1 mouse cellular context compared by ENCODE assay signal in the genomic region with DNA sequence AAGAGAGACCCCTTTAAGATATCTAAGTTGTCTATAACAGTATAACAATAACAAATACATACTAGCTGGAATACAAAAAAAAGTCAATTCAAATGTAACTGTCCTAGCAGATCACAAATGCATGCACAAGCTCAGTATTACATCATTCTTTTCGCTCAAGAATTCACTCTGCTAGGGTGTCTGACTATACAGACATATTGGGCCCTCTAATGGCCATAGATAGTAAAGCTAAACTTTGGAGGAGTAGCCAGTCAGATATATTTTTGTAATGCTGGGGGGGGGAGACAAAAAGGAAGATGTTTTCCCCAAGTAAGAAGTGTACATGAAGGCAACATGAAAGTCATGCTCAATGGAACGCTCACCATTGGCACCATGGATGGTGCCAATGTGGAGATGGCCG.
A peak's percentile ranks its signal among the peaks of the same experiment; 100 is the strongest.
TF ChIP-seq lines count a peak whose summit lies in the region.

No protein-coding gene starts in this region.

TF ChIP-seq in CH12.LX, 34 proteins besides CTCF, POLR2A, EP300 and RAD21 (continued from another document):
- TF ChIP-seq SMC3 (IDR thresholded peaks at IDR 0.05; ENCODE audit: low read depth, low read length), result peak; percentile 72
- TF ChIP-seq JUN (IDR thresholded peaks at IDR 0.05; ENCODE audit: insufficient read depth, low read depth, low read length), result peak; percentile 42; the same call in 1 of the 2 replicates
